Comparison of ENCODE assay signal across 23 mouse cellular contexts in the genomic region with DNA sequence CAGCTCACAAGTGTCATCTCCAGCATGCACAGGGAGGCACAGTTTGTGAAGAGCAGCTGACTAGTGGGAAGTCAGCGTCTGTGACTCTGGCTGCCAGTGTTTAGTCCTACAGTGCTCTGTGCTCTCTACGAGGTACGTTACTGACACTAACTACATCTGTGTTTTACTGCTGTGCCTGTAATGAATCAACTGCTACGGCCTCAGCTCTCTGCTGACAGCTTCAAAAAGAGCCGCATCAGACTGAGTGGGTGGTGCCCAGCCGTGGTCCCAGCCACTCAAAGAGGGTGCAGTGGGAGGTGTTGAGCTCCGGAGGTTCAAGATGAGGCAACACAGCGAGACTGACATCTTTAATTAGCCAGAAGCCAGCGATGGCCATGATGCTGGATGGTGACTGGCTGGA. TPM values are rescaled to one million over a fixed set of nuclear protein-coding genes. Genes with fewer than 3 reads are reported as not detected.
DNase-seq lines count a peak whose midpoint lies in the region; ATAC-seq and TF ChIP-seq lines count a peak whose summit lies in the region.
"Had no signal": no experiment of that assay in that cellular context is flagged by ENCODE, and none has a peak within 500 bp of the region (broad histone marks: within the 10 kb centered on the region; RNA-seq: fewer than 3 reads in every experiment).

No protein-coding gene starts in this region.

- H3K9me3 ChIP-seq in kidney, embryonic 14.5 days (ENCODE audit: control insufficient read depth, low read length): no peaks in the 10 kb centered on the region
- no peaks in the 10 kb centered on the region for H3K9me3 ChIP-seq in liver, postnatal 0 days (ENCODE audit: low read length)
- H3K9me3 ChIP-seq: hindbrain, embryonic 15.5 days; limb, embryonic 13.5 days; liver, embryonic 12.5 days; megakaryocyte, embryonic 14.5 days had no signal

- no peak overlapping the region for H3K4me2 ChIP-seq in kidney, embryonic 14.5 days (replicated peaks; ENCODE audit: low read depth, low read length)
- H3K4me2 ChIP-seq in liver, postnatal 0 days (ENCODE audit: low read depth, low read length): no peak overlapping the region
- H3K4me2 ChIP-seq: hindbrain, embryonic 15.5 days; limb, embryonic 13.5 days; liver, embryonic 12.5 days; lung, embryonic 14.5 days had no signal

- peaks cover 74% of the 10 kb centered on the region for H3K36me3 ChIP-seq in kidney, embryonic 14.5 days (ENCODE audit: control insufficient read depth, insufficient read depth, low read length)
- peaks cover 29% of the 10 kb centered on the region for H3K36me3 ChIP-seq in liver, postnatal 0 days (replicated peaks; ENCODE audit: insufficient read depth, low read length)

- no peak for TF ChIP-seq EP300 in liver, postnatal 0 days (IDR thresholded peaks at IDR 0.05; ENCODE audit: low read depth)

- no peak overlapping the region for H3K4me3 ChIP-seq in kidney, embryonic 14.5 days (ENCODE audit: low read length)
- no peak overlapping the region for H3K4me3 ChIP-seq in liver, postnatal 0 days (ENCODE audit: low read depth, low read length)
- H3K4me3 ChIP-seq: hindbrain, embryonic 15.5 days; limb, embryonic 13.5 days; liver, embryonic 12.5 days; megakaryocyte, embryonic 14.5 days had no signal

- ATAC-seq in kidney, embryonic 14.5 days (ENCODE audit: low FRiP score, low TSS enrichment): no peak
- no peak for ATAC-seq in liver, postnatal 0 days
- ATAC-seq: Patski had no signal

- 34% methylated on average over 9 of the region's 9 CpGs for WGBS in kidney, embryonic 14.5 days
- 69% methylated on average over 9 of the region's 9 CpGs for WGBS in liver, postnatal 0 days (ENCODE audit: insufficient replicate concordance)

- DNase-seq in frontal cortex, adult 2 months (ENCODE audit: extremely low spot score in 1 of 2, low spot score in 1 of 2): peak; percentile 47 to 60
- DNase-seq in frontal cortex, postnatal 14 days (ENCODE audit: low spot score in 2 of 2): no peak
- DNase-seq in kidney, adult 9 months: peak; percentile 17
- DNase-seq in right cerebral cortex, adult 2 months (ENCODE audit: low spot score in 2 of 2): peak; percentile 53 to 64
- DNase-seq in right cerebral cortex, postnatal 36 days (ENCODE audit: low spot score in 2 of 2): no peak
- peak; percentile 58 to 61 for DNase-seq in layer of hippocampus, postnatal 36 days
- DNase-seq in liver, postnatal 0 days: no peak

- no peak overlapping the region for H3K27ac ChIP-seq in kidney, embryonic 14.5 days (ENCODE audit: low read depth, low read length)
- H3K27ac ChIP-seq in liver, postnatal 0 days (ENCODE audit: low read depth): no peak overlapping the region
- H3K27ac ChIP-seq: hindbrain, embryonic 15.5 days; limb, embryonic 13.5 days; liver, embryonic 12.5 days had no signal

- TF ChIP-seq CTCF in liver, postnatal 0 days (IDR thresholded peaks at IDR 0.05; ENCODE audit: low read depth): no peak

- H3K4me1 ChIP-seq in kidney, embryonic 14.5 days (ENCODE audit: control insufficient read depth, insufficient read depth, low read length): peaks cover 4% of the 10 kb centered on the region; the same call in 1 of the 2 replicates
- peaks cover 3% of the 10 kb centered on the region; the same call in 1 of the 2 replicates for H3K4me1 ChIP-seq in liver, postnatal 0 days (ENCODE audit: insufficient read depth)

- H3K27me3 ChIP-seq in kidney, embryonic 14.5 days (ENCODE audit: control insufficient read depth, insufficient read depth, low read length): no peaks in the 10 kb centered on the region
- no peaks in the 10 kb centered on the region for H3K27me3 ChIP-seq in liver, postnatal 0 days (ENCODE audit: insufficient read depth, low read length)
- H3K27me3 ChIP-seq: hindbrain, embryonic 15.5 days; limb, embryonic 13.5 days; Patski had no signal

- no peak overlapping the region for H3K9ac ChIP-seq in kidney, embryonic 14.5 days (ENCODE audit: low read depth, low read length)
- no peak overlapping the region for H3K9ac ChIP-seq in liver, postnatal 0 days (replicated peaks)
- H3K9ac ChIP-seq: hindbrain, embryonic 15.5 days; limb, embryonic 13.5 days; liver, embryonic 12.5 days; lung, embryonic 14.5 days had no signal

RNA-seq across cellular contexts. Expression of a gene that starts 21.3 kb away (rescaled TPM):
- polyA plus RNA-seq in frontal cortex, adult 2 months (2012; rRNA removed): 0.24 and 0.25 TPM in 2 replicates
- polyA plus RNA-seq in kidney, embryonic 14.5 days (2014; fragmentation: Nextera tagmentation; extraction: Ambion mirVana): not detected in 2 replicates
- total RNA-seq in layer of hippocampus, postnatal 36 days (2021): not detected
- polyA plus RNA-seq in liver, postnatal 0 days (2015; fragmentation: Nextera tagmentation; extraction: Ambion mirVana): 0.13 and 38.9 TPM in 2 replicates
- total RNA-seq: gastrocnemius, postnatal 25 days; heart, adult 8-10 months; hematopoietic stem cell, adult 5-6 weeks; left cerebral cortex, adult 18-20 months; left cerebral cortex, postnatal 25 days had no signal
- polyA plus RNA-seq: embryonic facial prominence, embryonic 14.5 days; forebrain, embryonic 14.5 days; liver, embryonic 12.5 days; lung, embryonic 14.5 days; midbrain, embryonic 14.5 days; neural tube, embryonic 14.5 days; Patski had no signal

RNA-seq across cellular contexts. Expression of a gene that starts 31.5 kb away (rescaled TPM):
- 42.1 and 44.2 TPM in 2 replicates for polyA plus RNA-seq in frontal cortex, adult 2 months (2012; rRNA removed)
- polyA plus RNA-seq in kidney, embryonic 14.5 days (2014; fragmentation: Nextera tagmentation; extraction: Ambion mirVana): 39.1 and 55.6 TPM in 2 replicates
- 10 to 100 TPM; 62.2 to 69.7 TPM for total RNA-seq in layer of hippocampus, postnatal 36 days (2021)
- 9.9 and 11.6 TPM in 2 replicates for polyA plus RNA-seq in liver, postnatal 0 days (2015; fragmentation: Nextera tagmentation; extraction: Ambion mirVana)
- total RNA-seq: hematopoietic stem cell, adult 5-6 weeks had no signal

Comparison
In these comparisons a context has a peak if more than half of its experiments do, and no peak if none do; other contexts are left out.
1. DNase-seq: peak in frontal cortex, adult 2 months (2 of 2), kidney, adult 9 months (single experiment), right cerebral cortex, adult 2 months (2 of 2) and layer of hippocampus, postnatal 36 days (2 of 2); none in frontal cortex, postnatal 14 days (0 of 2), right cerebral cortex, postnatal 36 days (0 of 2) and liver, postnatal 0 days (single experiment).